Mouse (Mus musculus): ENCODE measurements around the gene Cyp2w1. TPM values are rescaled to one million over a fixed set of nuclear protein-coding genes. Genes with fewer than 3 reads are reported as not detected.
A peak's percentile ranks its signal among the peaks of the same experiment; 100 is the strongest.

Gene Cyp2w1
- total and polyA plus RNA-seq, 3 experiments: not detected

DNA sequence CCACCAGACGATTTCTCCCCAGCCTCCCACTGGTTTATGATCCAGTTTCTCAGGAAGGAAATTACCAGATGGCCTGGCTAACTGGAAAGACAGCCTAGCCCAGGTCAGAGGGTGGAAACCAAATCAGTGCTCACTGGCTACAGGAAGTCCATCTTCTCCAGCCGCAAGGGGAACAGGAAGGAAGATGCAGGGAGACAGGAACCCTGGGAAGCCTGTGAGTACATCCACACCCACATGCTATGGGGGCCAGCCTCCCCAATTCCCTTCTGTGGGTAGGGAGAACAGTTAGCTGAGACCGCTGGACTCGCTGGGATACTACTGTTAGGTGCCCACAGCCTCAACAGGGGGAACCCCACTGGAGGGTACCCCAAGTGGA is 35.8 kb downstream of the Cyp2w1 start:
- Histone ChIP-seq H3K79me2 (ENCODE audit: control insufficient read depth, insufficient read depth, low read length, poor library complexity) (peaks cover 11% of the 10 kb centered on the region), H3K27me3 (ENCODE audit: control insufficient read depth in 1 of 2, insufficient read depth in 2 of 2, low read length in 2 of 2) (no peaks in the 10 kb centered on the region), H3K9me3 (replicated peaks; ENCODE audit: insufficient read depth, low read length) (no peaks in the 10 kb centered on the region), H3K9ac (ENCODE audit: control insufficient read depth, low read depth, low read length, poor library complexity, severe bottlenecking) (peak overlapping the region; percentile 35), H3K4me3 (ENCODE audit: control insufficient read depth in 1 of 2, insufficient read depth in 1 of 2, low read depth in 2 of 2, low read length in 2 of 2) (no peak overlapping the region), H3K4me1 (ENCODE audit: control insufficient read depth in 1 of 2, insufficient read depth in 2 of 2, low read length in 2 of 2) (peaks cover 27 to 46% of the 10 kb centered on the region in 2 experiments), H3K36me3 (ENCODE audit: control insufficient read depth in 1 of 2, insufficient read depth in 2 of 2, low read length in 2 of 2) (peaks cover 0 to 35% of the 10 kb centered on the region in 2 experiments; a peak in 2 of 4 replicates), H3K27ac (ENCODE audit: control insufficient read depth, low read depth, low read length) (peak overlapping the region; percentile 91)
- no peak for DNase-seq (ENCODE audit: low read depth, low spot score)
- TF ChIP-seq MAX (IDR thresholded peaks at IDR 0.05; ENCODE audit: low read length) (no peak), MAFK (IDR thresholded peaks at IDR 0.05; ENCODE audit: borderline replicate concordance, low read depth, low read length) (no peak), ETS1 (IDR thresholded peaks at IDR 0.05; ENCODE audit: low read depth, low read length) (no peak), MYB (IDR thresholded peaks at IDR 0.05; ENCODE audit: low read depth, low read length) (no peak), USF2 (IDR thresholded peaks at IDR 0.05; ENCODE audit: borderline replicate concordance in 1 of 2, insufficient read depth in 1 of 2, low read depth in 1 of 2, low read length in 2 of 2) (no peak), CHD1 (IDR thresholded peaks at IDR 0.05; ENCODE audit: low read depth, low read length) (no peak), GABPA (IDR thresholded peaks at IDR 0.05; ENCODE audit: low read depth, low read length) (no peak), SIN3A (IDR thresholded peaks at IDR 0.05; ENCODE audit: low read length) (no peak), ELF1 (IDR thresholded peaks at IDR 0.05; ENCODE audit: low read depth, low read length) (no peak), MYC (IDR thresholded peaks at IDR 0.05; ENCODE audit: low read depth, low read length) (no peak), NRF1 (IDR thresholded peaks at IDR 0.05; ENCODE audit: insufficient read depth, low read depth, low read length, poor library complexity, severe bottlenecking) (no peak), CTCF (IDR thresholded peaks at IDR 0.05 in 2 of 3, conservative IDR thresholded peaks at IDR 0.05 in 1 of 3; ENCODE audit: control insufficient read depth in 1 of 3, insufficient read depth in 1 of 3, low read depth in 2 of 3, low read length in 3 of 3, poor library complexity in 1 of 3, severe bottlenecking in 1 of 3) (no peak)

DNA sequence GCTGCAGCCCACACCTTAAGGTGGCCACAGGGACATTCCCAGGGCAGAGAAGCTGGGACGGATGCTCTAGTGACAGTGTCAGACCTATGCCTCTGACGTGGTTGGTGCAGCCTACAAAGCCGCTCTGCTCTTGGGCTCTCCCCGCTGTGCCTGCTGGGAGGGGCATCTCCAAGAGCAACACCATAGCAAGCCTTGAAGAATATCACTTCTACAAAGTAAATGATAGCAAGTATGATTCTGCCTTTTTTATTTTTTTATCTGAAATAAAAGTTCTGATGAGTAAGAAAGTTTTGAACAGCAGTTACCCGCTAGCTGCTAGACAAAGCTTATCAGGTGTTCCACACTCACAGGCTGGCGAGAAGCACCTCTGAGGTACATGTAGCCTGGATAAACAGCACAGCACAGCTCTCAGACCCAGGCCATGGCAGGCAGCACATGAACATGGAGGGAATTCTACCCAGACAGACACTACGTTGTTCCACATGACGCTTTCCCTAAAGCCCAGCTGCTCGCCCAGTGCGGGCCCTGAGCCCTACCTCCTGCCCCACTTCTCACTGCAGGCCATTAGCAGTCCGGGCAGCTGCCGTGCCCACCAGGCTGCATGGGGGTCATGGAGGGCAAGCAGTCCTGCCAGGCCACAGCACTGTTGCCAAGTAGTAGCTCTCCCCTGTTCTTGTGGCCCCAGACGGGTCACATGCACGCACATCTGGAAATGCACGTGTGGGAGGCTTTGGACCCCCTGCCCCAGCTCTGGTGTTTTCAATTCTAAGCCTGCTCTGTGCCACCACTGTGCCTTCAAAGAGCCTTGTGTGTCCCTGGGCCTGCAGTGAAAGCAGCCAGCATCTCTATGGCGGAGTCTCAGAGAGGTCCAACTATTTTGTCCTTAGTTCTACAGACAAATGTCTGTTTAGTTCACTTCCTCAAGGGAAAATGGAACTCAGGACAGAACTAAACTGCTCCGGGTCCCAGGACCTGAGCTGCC is 36.6 kb downstream of the Cyp2w1 start:
- Histone ChIP-seq H3K36me3 (ENCODE audit: control insufficient read depth in 1 of 2, insufficient read depth in 2 of 2, low read length in 2 of 2) (peaks cover 0 to 27% of the 10 kb centered on the region in 2 experiments; a peak in 2 of 4 replicates), H3K4me1 (ENCODE audit: control insufficient read depth in 1 of 2, insufficient read depth in 2 of 2, low read length in 2 of 2) (peaks cover 20 to 38% of the 10 kb centered on the region in 2 experiments), H3K9ac (ENCODE audit: control insufficient read depth, low read depth, low read length, poor library complexity, severe bottlenecking) (peak overlapping the region; percentile 51)
- TF ChIP-seq MYB (IDR thresholded peaks at IDR 0.05; ENCODE audit: low read depth, low read length) (peak; percentile 53; the same call in 1 of the 2 replicates), RAD21 (IDR thresholded peaks at IDR 0.05; ENCODE audit: low read depth, low read length) (no peak), RCOR1 (IDR thresholded peaks at IDR 0.05; ENCODE audit: low read depth, low read length) (peak; percentile 61), USF1 (IDR thresholded peaks at IDR 0.05; ENCODE audit: low read depth, low read length) (no peak), TBP (IDR thresholded peaks at IDR 0.05; ENCODE audit: low read depth, low read length) (no peak), ETS1 (IDR thresholded peaks at IDR 0.05; ENCODE audit: low read depth, low read length) (peak; percentile 96), POLR2AphosphoS2 (IDR thresholded peaks at IDR 0.05; ENCODE audit: low read length) (no peak; the same call in 1 of the 2 replicates), ZNF384 (IDR thresholded peaks at IDR 0.05; ENCODE audit: low read depth, low read length) (peak; percentile 89), BHLHE40 (IDR thresholded peaks at IDR 0.05; ENCODE audit: borderline replicate concordance, low read depth, low read length) (peak; percentile 66; the same call in 1 of the 2 replicates), MAZ (IDR thresholded peaks at IDR 0.05; ENCODE audit: low read depth, low read length) (peak; percentile 48; the same call in 1 of the 2 replicates), TAL1 (IDR thresholded peaks at IDR 0.05; ENCODE audit: low read length) (peak; percentile 91), ZMIZ1 (IDR thresholded peaks at IDR 0.05; ENCODE audit: low read depth, low read length) (peak; percentile 11; the same call in 1 of the 2 replicates), USF2 (IDR thresholded peaks at IDR 0.05; ENCODE audit: borderline replicate concordance in 1 of 2, insufficient read depth in 1 of 2, low read depth in 1 of 2, low read length in 2 of 2) (no peak), TCF12 (IDR thresholded peaks at IDR 0.05; ENCODE audit: low read depth, low read length) (peak; percentile 94), MXI1 (IDR thresholded peaks at IDR 0.05; ENCODE audit: low read depth, low read length) (peak; percentile 30; the same call in 1 of the 2 replicates), ZKSCAN1 (IDR thresholded peaks at IDR 0.05; ENCODE audit: low read depth, low read length) (no peak), HCFC1 (IDR thresholded peaks at IDR 0.05; ENCODE audit: low read depth, low read length) (peak; percentile 34; the same call in 1 of the 2 replicates), SMC3 (IDR thresholded peaks at IDR 0.05; ENCODE audit: low read depth, low read length) (no peak), JUND (IDR thresholded peaks at IDR 0.05; ENCODE audit: low read depth, low read length) (0 out of 2 replicates have a peak, but pooled peaks have one; percentile 32), MYC (IDR thresholded peaks at IDR 0.05; ENCODE audit: low read depth, low read length) (peak; percentile 40; the same call in 1 of the 2 replicates)

More for the DNA sequence above, 36.6 kb downstream of the Cyp2w1 start:
- Histone ChIP-seq H3K9me3 (replicated peaks; ENCODE audit: insufficient read depth, low read length) (no peaks in the 10 kb centered on the region), H3K4me3 (ENCODE audit: control insufficient read depth in 1 of 2, insufficient read depth in 1 of 2, low read depth in 2 of 2, low read length in 2 of 2) (0 out of 4 replicates have a peak overlapping the region, but pooled peaks of 1 of the 2 experiments have one; percentile 9), H3K27ac (ENCODE audit: control insufficient read depth, low read depth, low read length) (peak overlapping the region; percentile 91), H3K79me2 (ENCODE audit: control insufficient read depth, insufficient read depth, low read length, poor library complexity) (peaks cover 5% of the 10 kb centered on the region), H3K27me3 (ENCODE audit: control insufficient read depth in 1 of 2, insufficient read depth in 2 of 2, low read length in 2 of 2) (no peaks in the 10 kb centered on the region)
- peak; percentile 87 for DNase-seq (ENCODE audit: low read depth, low spot score)

Data from MEL (cell line).